Mouse (Mus musculus) regulatory T cell (primary cell): Measurements from ENCODE around the gene Fbxo41.

Source experiments
- in situ Hi-C: fragments of 300-600 bp; cut with MboI, MseI; formaldehyde crosslinking; loops from one replicate; pipeline ENCODE4 v1.15.1; 2025; ENCODE audit warnings: high pct_unique_total_duplicates

Fbxo41 gene

GRCm38 (mm10) chr6:85491606-85492005, 11.2 kb downstream of the Fbxo41 start:
- in situ Hi-C loops: no loop called here

GRCm38 (mm10) chr6:85490252-85490651, 12.5 kb downstream of the Fbxo41 start:
- in situ Hi-C loops: no loop called here

DNA sequence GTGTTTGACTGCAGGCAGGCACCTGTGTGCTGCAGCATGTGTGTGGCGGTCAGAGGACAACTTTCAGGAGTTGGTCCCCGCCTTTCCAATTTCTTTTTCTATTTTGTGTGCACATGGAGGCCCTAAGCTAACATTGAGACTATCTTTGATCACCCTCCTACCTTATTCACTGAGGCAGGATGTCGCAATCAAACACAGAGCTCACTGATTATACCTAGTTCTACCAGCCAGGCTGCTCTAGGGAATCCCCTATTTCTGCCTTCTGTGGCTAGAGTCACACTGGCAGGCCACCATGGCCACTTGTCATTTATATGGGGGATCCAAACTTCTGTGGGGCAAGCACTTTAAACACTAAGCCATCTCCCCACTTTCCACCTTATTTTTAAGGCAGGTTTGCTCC, 13.1 kb downstream of the Fbxo41 start:
- in situ Hi-C loops: no loop called here

GRCm38 (mm10) chr6:85488510-85488909, 14.3 kb downstream of the Fbxo41 start:
- in situ Hi-C loops: no loop called here

- in situ Hi-C loops: no loop called here
Measured at GRCm38 (mm10) chr6:85485738-85486137, 17.1 kb downstream of the Fbxo41 start.

DNA sequence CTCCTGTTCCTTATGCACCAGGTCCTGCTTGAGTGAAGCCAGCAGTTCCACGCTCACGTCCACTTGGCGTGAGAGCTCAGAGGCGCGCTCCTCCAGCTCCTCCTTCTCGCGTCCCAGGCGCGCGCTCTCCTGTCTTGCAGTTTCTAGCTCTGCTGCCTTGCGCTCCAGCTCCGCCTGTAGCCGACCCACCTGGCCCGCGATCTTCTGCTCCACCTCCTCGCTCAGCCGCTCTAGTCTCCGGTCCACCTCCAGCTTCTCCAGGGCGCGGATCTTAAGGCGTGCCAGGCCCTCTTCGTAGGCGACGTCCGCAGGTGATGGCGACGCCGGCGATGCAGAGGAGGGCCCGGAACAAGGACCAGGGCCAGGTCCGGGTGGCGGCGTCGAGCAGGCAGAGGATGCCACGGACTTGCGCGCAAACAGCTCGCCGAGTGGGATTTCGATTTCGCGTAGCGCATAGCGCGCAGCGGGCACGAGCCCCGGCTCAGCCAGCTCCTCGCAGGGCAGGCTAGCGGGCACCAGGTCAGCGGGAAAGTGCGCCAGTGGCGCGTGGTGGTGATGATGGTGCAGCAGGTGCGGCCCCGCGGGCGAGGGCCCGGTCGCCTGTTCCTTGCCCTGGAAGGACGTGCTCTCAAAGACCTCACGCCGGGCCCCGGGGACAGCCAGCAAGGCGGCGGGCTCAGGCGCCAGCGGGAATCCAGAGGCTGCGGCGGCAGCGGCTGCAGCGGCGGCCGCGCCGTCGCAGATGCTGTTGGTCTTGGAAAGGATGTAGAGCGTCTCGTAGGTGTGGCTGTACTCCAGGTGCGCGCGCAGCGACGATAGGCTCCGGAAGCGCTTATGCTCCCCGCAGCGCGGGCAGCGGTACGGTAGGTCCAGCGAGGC, 18.7 kb downstream of the Fbxo41 start:
- in situ Hi-C loops: no loop called here

- in situ Hi-C loops: no loop called here
Measured at GRCm38 (mm10) chr6:85480685-85481084, 22.1 kb downstream of the Fbxo41 start.

DNA sequence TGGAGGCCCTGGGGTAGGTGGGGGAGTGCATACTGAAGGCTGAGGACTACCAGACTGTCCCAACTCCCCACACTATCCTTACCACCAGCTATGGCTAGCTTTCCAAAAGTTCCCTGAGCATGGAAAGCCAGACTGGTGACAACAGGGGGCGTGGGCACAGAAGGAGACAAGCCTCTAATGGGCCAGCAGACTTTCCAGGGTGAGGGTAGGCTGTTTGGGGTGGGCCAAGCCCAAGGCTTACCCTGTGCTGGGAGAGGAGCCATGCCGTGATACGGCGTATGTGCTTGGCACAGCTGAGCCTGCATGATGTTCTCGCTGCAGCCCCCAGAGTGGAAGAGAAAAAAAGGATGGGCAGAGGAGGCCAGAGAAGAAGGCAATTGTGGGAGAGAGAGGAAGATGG, 22.8 kb downstream of the Fbxo41 start:
- in situ Hi-C loops: no loop called here

GRCm38 (mm10) chr6:85478416-85478815, 24.4 kb downstream of the Fbxo41 start:
- in situ Hi-C loops: no loop called here

DNA sequence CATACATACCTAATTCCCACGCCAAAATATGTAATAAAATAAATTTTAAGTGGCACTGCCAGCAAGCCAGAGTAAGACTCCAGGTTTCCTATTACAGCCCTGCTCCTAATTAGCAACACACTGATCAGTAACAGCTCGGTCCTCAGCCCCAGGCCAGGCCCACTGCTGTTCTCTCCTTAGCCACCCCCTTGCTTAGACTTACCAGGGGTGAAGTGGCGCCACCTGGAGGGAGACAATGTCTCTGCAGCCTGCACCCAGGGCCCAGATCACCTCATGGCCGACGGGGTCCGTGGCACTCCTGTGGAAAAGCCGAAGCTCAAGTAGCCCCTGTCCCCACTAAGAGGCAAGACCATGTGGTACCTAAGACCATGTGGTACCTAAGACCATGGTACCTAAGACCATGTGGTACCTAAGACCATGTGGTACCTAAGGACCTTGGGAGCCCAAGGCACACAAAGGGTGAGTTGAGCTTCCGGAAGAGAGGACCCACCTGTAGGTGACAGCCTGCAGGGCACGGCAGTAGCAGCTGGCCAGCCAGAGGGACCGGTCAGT, 25.4 kb downstream of the Fbxo41 start:
- in situ Hi-C loops: no loop called here

- in situ Hi-C loops: no loop called here
Measured at GRCm38 (mm10) chr6:85475581-85475980, 27.2 kb downstream of the Fbxo41 start.

DNA sequence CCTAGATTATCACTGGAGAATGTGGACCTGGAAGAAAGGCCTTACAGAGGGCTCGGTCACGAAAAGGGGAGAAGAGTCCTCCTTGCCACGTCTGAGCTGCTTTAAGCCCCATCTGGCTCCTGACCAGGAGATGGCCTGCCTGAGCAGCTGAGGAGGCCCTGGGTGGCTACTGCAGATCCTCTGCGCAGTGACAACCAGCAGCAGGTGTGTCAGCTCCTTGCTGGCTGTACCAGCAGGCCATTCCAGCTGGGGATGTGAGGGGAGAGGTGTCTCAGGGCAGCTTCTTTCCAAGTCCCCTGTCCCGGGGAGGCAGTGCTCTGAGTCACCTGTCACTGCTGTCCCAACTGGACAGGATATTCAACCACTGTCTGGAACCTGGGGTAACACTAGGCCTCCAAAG, 30.3 kb downstream of the Fbxo41 start:
- in situ Hi-C loops: no loop called here

DNA sequence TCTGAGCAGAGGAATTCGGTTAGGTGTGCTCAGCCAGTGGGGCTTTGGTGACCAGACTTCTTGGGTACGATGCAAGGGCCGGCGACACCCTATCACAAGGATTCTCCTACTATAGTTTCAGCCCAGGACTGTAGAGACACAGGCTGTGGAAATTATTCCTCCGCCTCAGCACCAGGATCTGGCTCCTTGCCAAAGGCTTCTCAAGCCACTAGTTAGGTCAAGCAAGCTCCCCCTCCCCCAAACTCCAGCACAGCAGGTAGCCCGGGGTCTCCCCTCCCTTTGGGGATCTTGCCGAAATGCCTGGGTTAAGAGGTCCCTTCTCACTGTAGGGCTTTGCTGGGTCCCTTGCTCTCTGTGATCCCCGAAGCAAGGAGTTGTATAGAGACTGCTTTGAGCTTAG, 30.8 kb downstream of the Fbxo41 start:
- in situ Hi-C loops: no loop called here

DNA sequence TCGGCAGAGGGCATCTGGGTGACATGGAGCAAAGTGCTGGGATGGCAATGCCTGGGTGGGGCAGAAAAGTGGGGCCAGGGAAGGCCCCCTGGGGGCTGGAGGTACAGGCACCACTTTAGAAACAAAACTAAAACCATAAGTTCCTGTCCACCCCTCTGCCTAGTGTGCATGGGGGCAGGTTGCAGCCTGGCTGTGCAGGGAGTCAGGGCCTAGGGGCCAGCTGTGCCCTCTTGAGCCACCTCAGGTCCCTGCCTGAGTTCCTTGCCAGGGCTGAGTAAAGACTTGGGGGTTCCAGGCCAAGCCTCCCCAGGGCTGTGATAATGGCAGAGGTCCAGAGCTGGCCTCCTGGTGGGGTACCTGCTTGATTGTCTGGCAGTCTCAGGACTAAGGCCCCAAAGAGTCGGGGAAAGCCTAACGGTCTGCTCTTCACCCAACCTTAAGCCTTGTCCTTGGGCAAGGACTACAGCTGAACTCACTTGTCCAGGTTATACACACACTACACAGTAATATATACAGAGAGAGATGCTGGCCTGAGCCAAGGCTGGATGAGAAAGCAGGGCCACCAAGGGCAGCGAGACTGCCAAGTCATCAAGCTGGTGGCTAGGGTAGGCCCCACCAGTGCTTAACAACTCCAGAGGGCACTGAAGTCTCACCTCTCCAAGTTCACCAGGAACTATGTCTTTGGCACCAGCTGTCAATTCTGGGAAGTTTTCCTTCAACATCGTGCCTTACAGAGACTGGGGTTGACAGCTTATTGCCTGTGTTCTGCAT, 32.9 kb downstream of the Fbxo41 start:
- in situ Hi-C loops: no loop called here

DNA sequence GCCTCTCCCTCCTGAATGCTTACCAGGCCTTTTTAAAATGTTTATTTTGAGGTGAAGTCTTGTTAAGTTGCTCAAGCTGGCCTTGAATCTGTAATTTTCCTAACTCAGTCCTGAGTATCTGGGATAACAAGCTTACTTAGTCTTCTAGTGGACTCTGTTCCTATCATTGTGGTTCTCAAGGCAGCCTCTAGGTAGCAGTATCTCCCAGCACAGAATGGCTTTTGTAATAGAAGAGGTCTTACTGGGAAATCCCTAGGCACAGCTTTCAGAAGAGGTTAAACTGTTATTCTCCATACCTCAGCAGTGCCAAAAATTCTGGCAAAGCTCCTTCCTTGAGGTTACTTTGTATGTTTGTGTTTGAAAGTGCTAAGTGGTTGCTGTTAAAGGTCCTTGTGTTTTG, 37.4 kb downstream of the Fbxo41 start:
- in situ Hi-C loops: no loop called here

- in situ Hi-C loops: loop anchor here (10.0 kb wide), 1 partner anchor 2005 kb away; the partner anchor contains the start of gene Tet3
Measured at GRCm38 (mm10) chr6:85459621-85460020, 43.2 kb downstream of the Fbxo41 start.

- in situ Hi-C loops: loop anchor here (10.0 kb wide), 1 partner anchor 1998 kb away; the partner anchor contains the start of gene Tet3
Measured at GRCm38 (mm10) chr6:85452816-85453215, 50.0 kb downstream of the Fbxo41 start.

DNA sequence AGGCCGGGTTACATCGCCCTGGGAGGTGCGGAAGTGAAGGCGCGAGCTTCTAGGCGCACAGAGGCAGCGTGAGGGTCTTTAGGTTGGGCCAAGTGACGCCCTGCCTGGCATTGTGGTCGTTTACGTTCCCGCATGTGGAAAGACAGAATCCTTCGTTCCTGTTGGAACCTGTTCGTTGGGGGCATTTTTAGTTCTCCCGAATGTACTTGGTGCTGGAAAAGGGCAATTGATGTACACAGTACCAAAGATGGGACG, 50.5 kb downstream of the Fbxo41 start:
- in situ Hi-C loops: loop anchor here (10.0 kb wide), 1 partner anchor 1998 kb away; the partner anchor contains the start of gene Tet3

DNA sequence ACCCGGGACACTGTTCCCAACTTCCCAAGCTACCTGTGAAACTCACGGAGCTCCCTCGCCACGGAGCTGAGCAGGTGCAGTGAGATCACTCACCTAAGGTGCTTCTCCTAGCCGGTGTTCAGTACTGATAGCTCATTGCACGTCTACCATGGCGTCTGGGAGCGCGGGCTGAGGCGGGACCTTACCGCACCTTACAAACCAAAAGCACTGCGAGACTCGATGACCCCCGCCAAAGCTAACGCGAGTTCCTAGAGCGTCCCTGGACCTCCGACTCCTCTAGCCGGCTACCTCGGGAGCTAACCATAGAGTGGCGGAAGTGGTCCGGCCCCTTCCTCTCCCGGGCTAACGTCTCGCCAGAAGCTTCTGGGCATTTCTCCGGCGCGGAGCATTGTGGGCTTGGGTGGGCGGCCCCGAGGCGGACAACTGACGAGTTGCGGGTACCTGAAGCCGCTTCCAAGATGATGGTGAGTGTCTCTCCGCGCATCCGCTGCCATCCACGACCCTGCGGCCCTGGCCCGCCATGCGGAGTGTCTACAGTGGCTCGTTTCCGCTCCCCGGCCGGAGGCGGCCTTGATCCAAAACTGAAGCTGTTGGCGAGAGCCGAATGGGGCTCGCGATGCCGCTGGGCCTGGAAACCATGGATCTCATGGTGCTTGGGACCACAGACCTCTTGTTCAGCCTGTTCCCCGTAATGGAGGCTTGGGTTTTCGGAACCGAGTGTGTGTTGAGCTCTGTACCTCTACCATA, 51.0 kb downstream of the Fbxo41 start, which contains the start of gene Pradc1:
Gene Pradc1 (minus strand): TSS at position 307 of the 747 bp plus-strand sequence.
- in situ Hi-C loops: loop anchor here (10.0 kb wide), 1 partner anchor 1997 kb away; the partner anchor contains the start of gene Tet3

DNA sequence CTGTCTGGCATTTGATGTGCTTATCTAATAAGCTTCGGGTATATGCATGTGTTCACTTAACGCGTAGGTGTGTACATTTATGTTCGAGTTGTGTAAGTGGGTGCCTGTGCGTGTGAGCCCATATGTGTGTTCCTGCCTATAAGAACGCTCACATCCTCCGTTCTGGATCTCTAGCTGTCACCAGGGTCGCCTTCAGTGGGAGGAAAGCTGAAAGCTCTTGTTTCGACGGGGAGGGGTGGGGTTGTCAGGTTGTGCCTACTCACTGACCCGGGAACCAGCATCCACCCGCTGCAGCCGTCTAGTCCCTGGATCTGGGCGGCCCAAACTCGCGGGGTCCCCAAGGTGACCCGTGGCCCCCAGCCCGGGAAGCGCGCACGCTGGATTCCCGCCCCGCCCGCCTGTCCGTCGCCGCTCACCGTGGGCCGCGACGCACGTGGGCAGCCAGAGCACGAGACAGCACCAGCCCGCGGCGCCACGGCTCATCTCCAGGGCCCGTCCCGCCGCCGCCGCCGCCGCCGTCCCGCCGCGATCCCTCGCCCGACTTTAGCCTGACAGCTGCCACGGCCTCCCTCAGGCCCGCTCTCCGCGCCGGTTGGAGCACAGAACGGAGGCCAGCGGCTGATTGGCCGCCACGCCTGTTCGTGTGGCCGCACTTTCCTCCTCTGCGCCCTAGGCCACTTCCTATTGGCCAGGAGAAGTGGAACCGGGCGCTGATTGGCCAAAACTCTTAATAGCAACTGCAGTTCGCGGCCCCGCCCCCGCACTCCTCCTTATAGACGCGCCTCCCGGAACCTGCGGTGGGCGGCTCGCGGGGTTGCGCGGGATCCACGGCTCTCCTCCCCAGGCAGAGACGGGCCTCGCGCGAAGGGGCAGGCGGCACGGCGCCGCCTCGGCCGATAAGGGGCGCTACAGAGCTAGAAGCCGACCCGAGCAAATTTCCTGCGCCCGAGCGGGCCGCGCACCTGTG, 51.8 kb downstream of the Fbxo41 start, which contains the start of gene Cct7:
Gene Cct7 (plus strand): TSS at position 818 of the 967 bp plus-strand sequence.
- in situ Hi-C loops: loop anchor here (10.0 kb wide), 1 partner anchor 1996 kb away; the partner anchor contains the start of gene Tet3
